Mouse (Mus musculus): ENCODE data around the gene Ptger1.

DNA sequence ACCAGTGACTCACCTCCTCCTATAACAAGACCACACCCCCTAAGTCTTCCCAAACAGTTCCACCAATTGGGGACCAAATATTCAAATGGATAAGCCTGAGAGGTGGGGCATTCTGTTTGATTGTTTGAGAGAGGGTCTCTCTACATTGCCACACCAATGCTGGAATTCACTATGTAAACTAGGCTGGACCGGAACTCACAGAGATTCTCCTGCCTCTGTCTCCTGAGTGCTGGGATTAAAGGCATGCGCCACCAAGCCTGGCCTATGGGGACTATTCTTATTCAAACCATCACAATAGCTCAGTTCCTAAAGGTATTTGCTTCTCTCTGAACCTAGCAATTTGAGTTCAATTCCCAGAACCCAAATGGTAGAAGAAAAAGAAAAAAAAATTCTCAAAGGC is 47.9 kb upstream of the Ptger1 start:
- TF ChIP-seq CTCF (IDR thresholded peaks at IDR 0.05; ENCODE audit: low read depth, low read length) (no peak), EP300 (IDR thresholded peaks at IDR 0.05; ENCODE audit: insufficient read depth, low read depth, low read length) (no peak)
